In genomic region chr6:48511861-48512260, GRCm38 (mm10) we compare ENCODE assay signal across 11 mouse cellular contexts. TPM values are rescaled to one million over a fixed set of nuclear protein-coding genes. Genes with fewer than 3 reads are reported as not detected.
"Had no signal": no experiment of that assay in that cellular context is flagged by ENCODE, and none has a peak within 500 bp of the region (broad histone marks: within the 10 kb centered on the region; RNA-seq: fewer than 3 reads in every experiment).

No protein-coding gene starts in this region.

- DNase-seq: lung, adult 2 months; lung, postnatal 14 days; lung, postnatal 36 days; right cerebral cortex, postnatal 14 days; thymus, adult 2 months; thymus, postnatal 25 days; thymus, postnatal 4 days had no signal

RNA-seq across cellular contexts. Expression of gene Atp6v0e2, which starts 25.6 kb away (rescaled TPM):
- total RNA-seq: megakaryocyte progenitor cell, adult 5-6 weeks; monocyte, adult 5-6 weeks; neutrophil, adult 5-6 weeks had no signal
- polyA plus RNA-seq: macrophage had no signal
